8 mouse cellular contexts compared by ENCODE assay signal in genomic region chr15:13173071-13173778, GRCm38 (mm10). TPM values are rescaled to one million over a fixed set of nuclear protein-coding genes. Genes with fewer than 3 reads are reported as not detected.
DNase-seq lines count a peak whose midpoint lies in the region; ATAC-seq and TF ChIP-seq lines count a peak whose summit lies in the region.

Cdh6 (minus strand) TSS chr15:13173675.

- no peak for TF ChIP-seq POLR2A in heart, adult 2 months (IDR thresholded peaks at IDR 0.05; ENCODE audit: insufficient read depth, low read depth, low read length)
- TF ChIP-seq POLR2A in kidney, adult 2 months (IDR thresholded peaks at IDR 0.05; ENCODE audit: low read depth, low read length), result no peak

- H3K9ac ChIP-seq in heart, adult 2 months (ENCODE audit: low read depth, low read length), result peak within 1 kb of the TSS; percentile 15; the same call in 1 of the 2 replicates
- peak within 1 kb of the TSS; percentile 49 for H3K9ac ChIP-seq in midbrain, embryonic 15.5 days

- TF ChIP-seq CTCF in heart, adult 2 months (IDR thresholded peaks at IDR 0.05), result 0 out of 2 replicates have a peak, but pooled peaks have one; percentile 21
- TF ChIP-seq CTCF in kidney, adult 2 months (conservative IDR thresholded peaks at IDR 0.05; ENCODE audit: insufficient read depth, insufficient read length, low read depth, low read length), result no peak; the same call in 1 of the 2 replicates

- H3K4me1 ChIP-seq in heart, adult 2 months (ENCODE audit: control insufficient read depth, insufficient read depth, low read length), result no peaks in the 10 kb centered on the region; the same call in 1 of the 2 replicates
- H3K4me1 ChIP-seq in kidney, adult 2 months (ENCODE audit: control insufficient read depth, insufficient read depth, low read length), result peaks cover under 1% of the 10 kb centered on the region; the same call in 1 of the 2 replicates
- peaks cover 28% of the 10 kb centered on the region for H3K4me1 ChIP-seq in midbrain, embryonic 15.5 days

- H3K4me3 ChIP-seq in heart, adult 2 months, result peak within 1 kb of the TSS; percentile 38
- peak within 1 kb of the TSS; percentile 66 for H3K4me3 ChIP-seq in kidney, adult 2 months (ENCODE audit: insufficient read depth, low read depth, low read length)
- peak within 1 kb of the TSS; percentile 52 for H3K4me3 ChIP-seq in midbrain, embryonic 15.5 days

- intact Hi-C loops in heart, adult 2 months (cut with DNase I), result no loop called here
- intact Hi-C loops in left cerebral cortex, postnatal 4 days (cut with DNase I), result loop anchor here (10.0 kb wide), 1 partner anchor 88 kb away; no protein-coding TSS in a partner anchor

- peak; percentile 9 to 35 for DNase-seq in heart, adult 2 months
- no peak for DNase-seq in heart, adult 9 months (ENCODE audit: low spot score in 2 of 2)
- peak; percentile 14 for DNase-seq in cerebellum, adult 9-11 months
- peak; percentile 54 to 64 for DNase-seq in frontal cortex, postnatal 10 days (ENCODE audit: low spot score in 2 of 2)
- peak; percentile 66 for DNase-seq in kidney, adult 2 months
- DNase-seq in left cerebral cortex, postnatal 4 days, result peak; percentile 69

- peak; percentile 93 for ATAC-seq in midbrain, embryonic 15.5 days (replicated peaks)
- no peak for ATAC-seq in erythroblast, adult 5-6 weeks (replicated peaks; ENCODE audit: low FRiP score, poor library complexity, severe bottlenecking)

- no peaks in the 10 kb centered on the region for H3K79me2 ChIP-seq in heart, adult 2 months (replicated peaks; ENCODE audit: control insufficient read depth, insufficient read depth, low read length)

- WGBS in heart, adult 2 months, result under 1% methylated on average over 42 of the region's 42 CpGs
- WGBS in kidney, adult 2 months, result under 1% methylated on average over 42 of the region's 42 CpGs
- under 1% methylated on average over 42 of the region's 42 CpGs for WGBS in midbrain, embryonic 15.5 days

- H3K27me3 ChIP-seq in heart, adult 2 months (ENCODE audit: control insufficient read depth, insufficient read depth, low read length), result peaks cover 3% of the 10 kb centered on the region; the same call in 1 of the 2 replicates
- H3K27me3 ChIP-seq in kidney, adult 2 months (replicated peaks; ENCODE audit: control insufficient read depth, insufficient read depth, low read length), result peaks cover 4% of the 10 kb centered on the region
- H3K27me3 ChIP-seq in midbrain, embryonic 15.5 days (replicated peaks), result no peaks in the 10 kb centered on the region

- no peaks in the 10 kb centered on the region for H3K9me3 ChIP-seq in midbrain, embryonic 15.5 days

- no peaks in the 10 kb centered on the region for H3K36me3 ChIP-seq in heart, adult 2 months (ENCODE audit: control insufficient read depth, insufficient read depth, low read length)
- H3K36me3 ChIP-seq in kidney, adult 2 months (ENCODE audit: control insufficient read depth, insufficient read depth, low read length), result no peaks in the 10 kb centered on the region
- no peaks in the 10 kb centered on the region for H3K36me3 ChIP-seq in midbrain, embryonic 15.5 days (replicated peaks)

- H3K4me2 ChIP-seq in midbrain, embryonic 15.5 days, result peak within 1 kb of the TSS; percentile 71

- TF ChIP-seq EP300 in heart, adult 2 months (IDR thresholded peaks at IDR 0.05; ENCODE audit: insufficient read depth, low read depth, low read length), result no peak

- no peak within 1 kb of the TSS for H3K27ac ChIP-seq in heart, adult 2 months
- no peak within 1 kb of the TSS for H3K27ac ChIP-seq in kidney, adult 2 months (ENCODE audit: insufficient read depth, low read depth, low read length)
- peak within 1 kb of the TSS; percentile 77 for H3K27ac ChIP-seq in midbrain, embryonic 15.5 days

RNA-seq across cellular contexts. Expression of gene Cdh6, which starts in this region (rescaled TPM):
- total RNA-seq in heart, adult 2 months (2021), result under 1 TPM; 0.70 to 0.78 TPM
- 0.16 and 0.18 TPM in 2 replicates for polyA plus RNA-seq in heart, adult 2 months (2012; rRNA removed)
- polyA plus RNA-seq in kidney, adult 2 months (2012; rRNA removed), result 1.8 TPM in 2 replicates
- total RNA-seq in left cerebral cortex, postnatal 4 days (2021), result 10 to 100 TPM; 41.6 to 47.7 TPM
- 13.9 and 15.8 TPM in 2 replicates for polyA plus RNA-seq in midbrain, embryonic 15.5 days (2015; fragmentation: Nextera tagmentation; extraction: Ambion mirVana)
- total RNA-seq in erythroblast, adult 5-6 weeks (2015; ENCODE audit: low replicate concordance), result not detected in 2 replicates
- total RNA-seq in erythroblast, adult 5-6 weeks (2017; ENCODE audit: low replicate concordance), result not detected in 2 replicates

Comparison
In these comparisons a context has a peak if more than half of its experiments do, and no peak if none do; other contexts are left out.
1. RNA of gene Cdh6 (total RNA-seq): 41.6 to 47.7 TPM in left cerebral cortex, postnatal 4 days; 0.70 to 0.78 TPM in heart, adult 2 months and not detected in erythroblast, adult 5-6 weeks; every median in the first group is over 10 times any median in the second.
2. Peak in DNase-seq, H3K4me3 ChIP-seq and H3K9ac ChIP-seq in heart, adult 2 months; RNA of the gene not detected or under 1 TPM.
3. DNase-seq: peak in cerebellum, adult 9-11 months (single experiment), frontal cortex, postnatal 10 days (2 of 2), kidney, adult 2 months (single experiment) and left cerebral cortex, postnatal 4 days (single experiment); none in heart, adult 9 months (0 of 2).
4. Peak in every context shown above with its lines, with median percentiles within 50 percentile points of each other: H3K4me3 ChIP-seq.